Mouse (Mus musculus): Measurements from ENCODE around the gene Hsd3b4. TPM values are rescaled to one million over a fixed set of nuclear protein-coding genes. Genes with fewer than 3 reads are reported as not detected.
"Not testable (repeated sequence)": the region's sequence is repeated elsewhere in the genome, so short reads cannot be mapped to it uniquely, and the experiment has no call there.

Hsd3b4 gene
- total and polyA plus RNA-seq, 2 experiments from 2014 or later = not detected

DNA sequence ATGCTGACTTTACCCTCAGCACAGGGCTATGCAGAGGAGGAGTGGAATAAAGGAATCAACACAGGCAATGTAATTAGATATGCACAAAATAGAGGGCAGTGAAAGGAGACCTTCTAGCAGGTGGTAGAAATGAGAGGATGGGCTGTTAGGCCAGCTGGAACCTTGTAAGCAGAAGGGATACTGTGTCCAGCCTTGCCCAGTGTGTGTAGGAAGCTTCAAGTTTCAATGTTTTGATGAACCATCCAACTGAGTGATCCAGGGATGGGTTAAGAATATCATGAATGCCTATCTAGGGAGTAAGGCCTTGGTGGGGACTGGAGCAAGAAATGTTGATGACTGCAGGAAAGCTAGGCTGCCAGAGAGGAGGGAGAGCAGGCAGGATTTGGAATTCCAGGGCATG lies 15.3 kb downstream of the Hsd3b4 start:
- not testable (repeated sequence) for H3K27ac ChIP-seq (ENCODE audit: low read depth, low read length); DNase-seq

DNA sequence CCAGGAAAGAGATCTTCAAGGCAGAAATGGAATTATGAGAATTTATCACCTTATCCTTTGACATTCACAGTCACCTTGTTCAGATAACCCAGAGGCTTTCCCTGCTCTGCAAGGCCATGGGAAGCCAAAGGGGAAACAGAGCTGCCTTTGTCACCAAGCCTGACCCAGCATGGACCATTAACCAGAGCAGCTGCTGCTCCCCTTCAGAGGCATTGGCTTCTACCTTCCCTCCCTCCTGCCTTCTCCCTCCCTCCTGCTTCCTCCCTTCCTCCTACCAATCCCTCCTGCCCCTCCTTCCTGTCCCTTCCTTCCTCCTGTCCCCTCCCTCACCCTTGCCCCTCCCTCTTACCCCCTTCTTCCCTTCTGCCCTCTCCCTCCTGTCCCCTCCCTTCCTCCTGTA lies 16.1 kb downstream of the Hsd3b4 start:
- not testable (repeated sequence) for H3K27me3 ChIP-seq (ENCODE audit: insufficient read depth, low read length); H3K4me1 ChIP-seq (ENCODE audit: insufficient read depth); H3K4me2 ChIP-seq (ENCODE audit: low read depth); DNase-seq; H3K9me3 ChIP-seq (ENCODE audit: low read length); H3K4me3 ChIP-seq (ENCODE audit: low read depth, low read length); H3K27ac ChIP-seq (ENCODE audit: low read depth, low read length); H3K36me3 ChIP-seq (ENCODE audit: insufficient read depth); ATAC-seq; H3K9ac ChIP-seq

More for the DNA sequence above, 15.3 kb downstream of the Hsd3b4 start:
- H3K4me1 ChIP-seq (ENCODE audit: insufficient read depth); H3K36me3 ChIP-seq (ENCODE audit: insufficient read depth); H3K9me3 ChIP-seq (ENCODE audit: low read length); H3K9ac ChIP-seq; H3K27me3 ChIP-seq (ENCODE audit: insufficient read depth, low read length); H3K4me2 ChIP-seq (ENCODE audit: low read depth); H3K4me3 ChIP-seq (ENCODE audit: low read depth, low read length); ATAC-seq: not testable (repeated sequence)

DNA sequence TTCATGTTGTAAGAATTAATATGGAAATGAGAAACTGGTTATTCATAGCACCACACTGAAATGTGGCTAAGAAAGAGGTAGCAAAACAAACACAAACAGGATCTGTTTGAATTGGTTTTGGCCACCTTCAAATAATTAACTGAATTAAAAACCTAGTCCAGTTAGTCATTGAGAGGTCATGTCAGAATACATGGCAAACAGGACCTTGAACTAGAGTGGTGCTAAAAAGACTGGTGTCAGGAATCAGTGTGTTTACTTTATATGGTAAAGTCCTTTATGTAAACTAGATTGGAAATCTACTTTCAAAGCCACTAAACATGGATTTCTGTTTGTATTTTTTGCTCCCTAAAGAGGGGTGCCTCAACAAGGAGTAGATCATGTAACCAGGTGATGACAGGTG lies 38.8 kb downstream of the Hsd3b4 start:
- not testable (repeated sequence) for H3K36me3 ChIP-seq (ENCODE audit: insufficient read depth); H3K4me3 ChIP-seq (ENCODE audit: low read depth, low read length); H3K27ac ChIP-seq (ENCODE audit: low read depth, low read length); H3K27me3 ChIP-seq (ENCODE audit: insufficient read depth, low read length); H3K4me1 ChIP-seq (ENCODE audit: insufficient read depth); H3K9ac ChIP-seq; DNase-seq; H3K4me2 ChIP-seq (ENCODE audit: low read depth); ATAC-seq; H3K9me3 ChIP-seq (ENCODE audit: low read length)

DNA sequence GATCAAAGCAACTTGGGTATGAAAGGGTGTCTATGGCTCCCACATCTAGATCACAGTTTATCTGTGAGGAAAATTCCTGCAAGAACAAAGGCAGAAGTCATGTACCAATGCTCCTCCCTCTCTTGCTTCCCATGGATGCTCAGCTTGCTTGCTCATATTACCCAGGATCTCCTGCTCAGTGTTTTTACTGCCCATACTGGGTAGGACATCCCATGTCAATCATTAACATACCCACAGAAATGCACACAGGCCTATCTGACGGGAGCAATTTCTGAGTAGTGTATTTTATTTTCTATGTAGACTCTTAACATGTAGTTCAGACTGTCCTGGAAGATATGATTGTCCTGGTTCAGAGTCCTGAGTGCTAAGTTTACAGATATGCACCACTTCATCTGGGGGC lies 39.3 kb downstream of the Hsd3b4 start:
- no CpG with 5 or more reads among the region's 1 CpGs for WGBS
- not testable (repeated sequence) for ATAC-seq; H3K9me3 ChIP-seq (ENCODE audit: low read length); DNase-seq; H3K4me3 ChIP-seq (ENCODE audit: low read depth, low read length); H3K4me2 ChIP-seq (ENCODE audit: low read depth); H3K36me3 ChIP-seq (ENCODE audit: insufficient read depth); H3K4me1 ChIP-seq (ENCODE audit: insufficient read depth); H3K27ac ChIP-seq (ENCODE audit: low read depth, low read length); H3K9ac ChIP-seq; H3K27me3 ChIP-seq (ENCODE audit: insufficient read depth, low read length)

DNA sequence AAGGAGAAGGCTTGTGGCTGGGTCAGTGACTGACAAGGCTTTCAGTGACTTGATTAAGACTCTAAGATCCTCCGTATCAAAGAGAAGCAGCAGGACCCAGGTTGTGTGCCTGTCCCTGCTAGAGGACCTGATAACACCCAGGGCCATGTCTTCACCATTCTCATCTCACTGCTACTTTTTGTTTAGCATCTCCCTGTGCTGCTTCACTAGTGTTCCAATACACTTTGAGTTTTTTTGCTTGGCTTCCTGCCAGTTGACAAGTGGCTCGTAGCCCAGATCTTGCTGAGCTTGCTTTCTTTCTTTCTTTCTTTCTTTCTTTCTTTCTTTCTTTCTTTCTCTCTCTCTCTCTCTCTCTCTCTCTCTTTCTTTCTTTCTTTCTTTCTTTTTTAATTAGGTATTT lies 41.0 kb downstream of the Hsd3b4 start:
- no CpG with 5 or more reads among the region's 2 CpGs for WGBS
- not testable (repeated sequence) for H3K27ac ChIP-seq (ENCODE audit: low read depth, low read length); H3K4me2 ChIP-seq (ENCODE audit: low read depth); H3K27me3 ChIP-seq (ENCODE audit: insufficient read depth, low read length); H3K9me3 ChIP-seq (ENCODE audit: low read length); H3K4me3 ChIP-seq (ENCODE audit: low read depth, low read length); H3K9ac ChIP-seq; H3K4me1 ChIP-seq (ENCODE audit: insufficient read depth); DNase-seq; H3K36me3 ChIP-seq (ENCODE audit: insufficient read depth)
- peak; percentile 56; the same call in 1 of the 2 replicates for ATAC-seq

DNA sequence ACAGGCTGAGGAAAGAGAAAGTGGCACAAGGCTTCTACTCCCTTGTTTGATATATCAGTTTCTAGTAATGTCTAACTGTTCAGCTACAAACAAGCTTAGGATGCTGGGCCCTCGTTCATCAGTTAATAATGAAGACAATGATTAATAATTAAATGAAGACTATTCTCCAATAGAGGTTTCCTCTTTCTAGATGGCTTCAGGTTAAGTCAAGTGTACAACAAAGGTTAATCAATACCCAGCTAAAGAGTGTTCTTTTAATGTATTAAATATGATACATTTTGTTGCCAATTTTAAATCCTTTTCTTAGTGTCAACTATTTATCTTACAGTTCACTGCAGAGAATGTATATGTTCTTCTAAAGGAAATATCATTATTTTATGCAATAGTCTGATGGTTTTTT lies 53.3 kb downstream of the Hsd3b4 start, which contains the start of gene Gm4450:
Gene Gm4450, minus strand, starts transcription at position 101 of the 400 bp plus-strand sequence.
- not testable (repeated sequence) for H3K36me3 ChIP-seq (ENCODE audit: insufficient read depth)
- no CpG with 5 or more reads among the region's 1 CpGs for WGBS

DNA sequence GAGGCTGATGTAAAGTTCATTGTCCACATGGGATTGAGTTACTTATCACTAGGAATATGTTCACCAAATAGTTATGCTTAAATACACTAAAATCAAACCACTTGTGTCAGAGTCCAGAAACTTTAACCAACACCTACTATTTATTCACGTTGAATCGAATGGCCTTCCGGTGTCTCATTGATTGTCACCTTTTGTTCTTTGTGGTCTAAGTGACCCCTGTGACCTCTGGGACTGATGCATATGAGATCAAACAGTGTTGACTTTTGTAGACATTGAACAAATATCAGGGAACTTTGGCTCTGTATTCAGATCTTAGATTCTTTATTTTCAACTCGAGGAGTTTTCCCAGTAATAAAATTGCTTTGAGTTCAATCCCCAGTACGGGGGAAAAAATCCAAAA lies 56.5 kb downstream of the Hsd3b4 start:
- H3K9ac ChIP-seq; ATAC-seq; H3K4me2 ChIP-seq (ENCODE audit: low read depth): not testable (repeated sequence)

More for the DNA sequence above, 53.3 kb downstream of the Hsd3b4 start, which contains the start of gene Gm4450:
- not testable (repeated sequence) for H3K9ac ChIP-seq; H3K4me2 ChIP-seq (ENCODE audit: low read depth); H3K27me3 ChIP-seq (ENCODE audit: insufficient read depth, low read length); H3K4me1 ChIP-seq (ENCODE audit: insufficient read depth); H3K27ac ChIP-seq (ENCODE audit: low read depth, low read length); H3K9me3 ChIP-seq (ENCODE audit: low read length); H3K4me3 ChIP-seq (ENCODE audit: low read depth, low read length); ATAC-seq; DNase-seq

More for the DNA sequence above, 56.5 kb downstream of the Hsd3b4 start:
- H3K4me3 ChIP-seq (ENCODE audit: low read depth, low read length); H3K27me3 ChIP-seq (ENCODE audit: insufficient read depth, low read length); H3K36me3 ChIP-seq (ENCODE audit: insufficient read depth); H3K9me3 ChIP-seq (ENCODE audit: low read length); H3K27ac ChIP-seq (ENCODE audit: low read depth, low read length); DNase-seq; H3K4me1 ChIP-seq (ENCODE audit: insufficient read depth): not testable (repeated sequence)
- 69% methylated on average over 5 of the region's 5 CpGs for WGBS

Other genes starting within 250 kb of the Hsd3b4 start
- gene Hmgcs2, start 230.1 kb downstream of the Hsd3b4 start, total RNA-seq (2014; rRNA removed) = 22.5 and 26.9 TPM in 2 replicates
- 30.0 and 33.6 TPM in 2 replicates for gene Hmgcs2, start 230.1 kb downstream of the Hsd3b4 start, polyA plus RNA-seq (2015; fragmentation: Nextera tagmentation; extraction: Ambion mirVana)
- 139 and 151 TPM in 2 replicates for gene Phgdh, start 170.5 kb downstream of the Hsd3b4 start, total RNA-seq (2014; rRNA removed)
- 149 and 160 TPM in 2 replicates for gene Phgdh, start 170.5 kb downstream of the Hsd3b4 start, polyA plus RNA-seq (2015; fragmentation: Nextera tagmentation; extraction: Ambion mirVana)
- gene Zfp697, start 128.1 kb downstream of the Hsd3b4 start, total RNA-seq (2014; rRNA removed) = 34.2 and 38.6 TPM in 2 replicates
- gene Zfp697, start 128.1 kb downstream of the Hsd3b4 start, polyA plus RNA-seq (2015; fragmentation: Nextera tagmentation; extraction: Ambion mirVana) = 17.4 and 17.7 TPM in 2 replicates
- not detected in 2 replicates for gene Gm4450, start 53.4 kb downstream of the Hsd3b4 start, total RNA-seq (2014; rRNA removed)
- not detected in 2 replicates for gene Gm4450, start 53.4 kb downstream of the Hsd3b4 start, polyA plus RNA-seq (2015; fragmentation: Nextera tagmentation; extraction: Ambion mirVana)
- gene Gm10681, start 78.3 kb upstream of the Hsd3b4 start, total RNA-seq (2014; rRNA removed) = not detected in 2 replicates
- not detected in 2 replicates for gene Gm10681, start 78.3 kb upstream of the Hsd3b4 start, polyA plus RNA-seq (2015; fragmentation: Nextera tagmentation; extraction: Ambion mirVana)
- gene Hsd3b5, start 119.7 kb upstream of the Hsd3b4 start, total RNA-seq (2014; rRNA removed) = not detected in 2 replicates
- gene Hsd3b5, start 119.7 kb upstream of the Hsd3b4 start, polyA plus RNA-seq (2015; fragmentation: Nextera tagmentation; extraction: Ambion mirVana) = not detected in 2 replicates
- gene Hsd3b2, start 214.0 kb upstream of the Hsd3b4 start, total RNA-seq (2014; rRNA removed) = not detected in 2 replicates
- gene Hsd3b2, start 214.0 kb upstream of the Hsd3b4 start, polyA plus RNA-seq (2015; fragmentation: Nextera tagmentation; extraction: Ambion mirVana) = 0.11 TPM in 1 of 2 replicates, not detected in the other